Mouse (Mus musculus) CD4-positive, CD25-positive, alpha-beta regulatory T cell, adult 2 months (primary cell): ENCODE data around the gene Ecsit.

Experiments used
- DNase-seq: peaks from one replicate; pipeline ENCODE4 v3.0.0-alpha.2; 2012; ENCODE audit warnings: low read depth, low spot score

Gene Ecsit

GRCm38 (mm10) chr9:22085022-22085834 lies at the start of gene Ecsit:
Gene Ecsit (minus strand): TSS chr9:22085438.
- peak; percentile 95 for DNase-seq

- peak; percentile 74 for DNase-seq
Observed at GRCm38 (mm10) chr9:22134246-22134890, 49.1 kb upstream of the Ecsit start.

GRCm38 (mm10) chr9:22132220-22132619 lies 47.0 kb upstream of the Ecsit start:
- peak; percentile 66 for DNase-seq

- DNase-seq = peak; percentile 67
Observed at GRCm38 (mm10) chr9:22131226-22131981, 46.2 kb upstream of the Ecsit start.

- DNase-seq = no peak
Observed at GRCm38 (mm10) chr9:22125246-22126027, 40.2 kb upstream of the Ecsit start.

GRCm38 (mm10) chr9:22124169-22124568 lies 38.9 kb upstream of the Ecsit start:
- no peak for DNase-seq

- peak; percentile 40 for DNase-seq
Observed at GRCm38 (mm10) chr9:22123069-22123609, 37.9 kb upstream of the Ecsit start.

GRCm38 (mm10) chr9:22122005-22122404 lies 36.8 kb upstream of the Ecsit start:
- DNase-seq = no peak

GRCm38 (mm10) chr9:22121545-22121944 lies 36.3 kb upstream of the Ecsit start:
- no peak for DNase-seq

- no peak for DNase-seq
Observed at GRCm38 (mm10) chr9:22119543-22119942, 34.3 kb upstream of the Ecsit start.

GRCm38 (mm10) chr9:22117754-22118456 lies 32.7 kb upstream of the Ecsit start:
- DNase-seq = peak; percentile 94

GRCm38 (mm10) chr9:22116740-22117426 lies 31.6 kb upstream of the Ecsit start, which contains the start of gene Elof1:
Gene Elof1 (minus strand): TSS chr9:22117172.
- DNase-seq = peak; percentile 98

GRCm38 (mm10) chr9:22116086-22116485 lies 30.8 kb upstream of the Ecsit start:
- DNase-seq = peak; percentile 23

GRCm38 (mm10) chr9:22115635-22116034 lies 30.4 kb upstream of the Ecsit start:
- no peak for DNase-seq

GRCm38 (mm10) chr9:22108194-22108593 lies 23.0 kb upstream of the Ecsit start:
- no peak for DNase-seq

- DNase-seq = no peak
Observed at GRCm38 (mm10) chr9:22099922-22100321, 14.7 kb upstream of the Ecsit start.

GRCm38 (mm10) chr9:22098993-22099696 lies 13.9 kb upstream of the Ecsit start, which contains the start of gene Cnn1:
Gene Cnn1 (plus strand): TSS chr9:22099216.
- no peak for DNase-seq

- peak; percentile 92 for DNase-seq
Observed at GRCm38 (mm10) chr9:22095854-22096307, 10.6 kb upstream of the Ecsit start.

GRCm38 (mm10) chr9:22092746-22093145 lies 7.5 kb upstream of the Ecsit start:
- DNase-seq = no peak
